Mouse (Mus musculus) limb, embryonic 14.5 days (tissue): ENCODE results near the gene Stx18. TPM values are rescaled to one million over a fixed set of nuclear protein-coding genes. Genes with fewer than 3 reads are reported as not detected.
A peak's percentile ranks its signal among the peaks of the same experiment; 100 is the strongest.

Source experiments
- ATAC-seq: fragments of 200-750 bp; cut with Nextera tagmentation; 2 replicates; pipeline ENCODE4 v1.8.0; 2017; ENCODE audit warnings: low read depth, moderate number of reproducible peaks, moderate TSS enrichment; ENCODE audit not compliant: low FRiP score
- DNase-seq: peaks from one replicate; pipeline ENCODE4 v3.0.0-alpha.2; 2015; ENCODE audit warnings: low spot score
- H3K27ac ChIP-seq: fragments of 300-500 bp; sonication (generic); replicated peaks from 2 replicates; pipeline ENCODE4 v1.5.1; 2014; ENCODE audit warnings: low read depth, mild to moderate bottlenecking, low read length, moderate library complexity, mixed read lengths
- H3K27me3 ChIP-seq: fragments of 300-500 bp; sonication (generic); 2 replicates; pipeline ENCODE4 v1.6.1; 2014; ENCODE audit warnings: low read length, mixed read lengths; ENCODE audit not compliant: control insufficient read depth, insufficient read depth
- H3K36me3 ChIP-seq: fragments of 300-500 bp; sonication (generic); 2 replicates; pipeline ENCODE4 v1.6.1; 2014; ENCODE audit warnings: mild to moderate bottlenecking, low read length, moderate library complexity, mixed read lengths; ENCODE audit not compliant: control insufficient read depth, insufficient read depth
- H3K4me1 ChIP-seq: fragments of 300-500 bp; sonication (generic); 2 replicates; pipeline ENCODE4 v1.6.1; 2014; ENCODE audit warnings: antibody characterized with exemption, low read length, mixed read lengths; ENCODE audit not compliant: control insufficient read depth, insufficient read depth
- H3K4me2 ChIP-seq: fragments of 300-500 bp; sonication (generic); replicated peaks from 2 replicates; pipeline ENCODE4 v1.6.1; 2014; ENCODE audit warnings: low read depth, mild to moderate bottlenecking, low read length, moderate library complexity; ENCODE audit not compliant: severe bottlenecking
- H3K4me3 ChIP-seq: fragments of 300-500 bp; sonication (generic); replicated peaks from 2 replicates; pipeline ENCODE4 v1.5.1; 2014; ENCODE audit warnings: low read length
- H3K9ac ChIP-seq: fragments of 300-500 bp; sonication (generic); 2 replicates; pipeline ENCODE4 v1.6.1; 2014; ENCODE audit warnings: mild to moderate bottlenecking, low read depth, low read length, moderate library complexity; ENCODE audit not compliant: severe bottlenecking
- H3K9me3 ChIP-seq: fragments of 300-500 bp; sonication (generic); 2 replicates; pipeline ENCODE4 v1.6.1; 2016; ENCODE audit warnings: low read length; ENCODE audit not compliant: control insufficient read depth
- POLR2A ChIP-seq: fragments of 200-500 bp; IDR thresholded peaks from 2 replicates; pipeline ENCODE4 v1.8.0; 2012; ENCODE audit warnings: inconsistent platforms, mild to moderate bottlenecking, moderate library complexity, borderline replicate concordance; ENCODE audit not compliant: insufficient read depth, insufficient read length; ENCODE audit errors: extremely low read depth
- WGBS: fragments of 180-500 bp; shearing (Covaris S2); extraction: QIAGEN DNeasy Blood & Tissue Kit; methylation state at CpG from one replicate; pipeline ENCODE4 v1.1.7; 2014; 5-methylcytosine and 5-hydroxymethylcytosine counted together
- polyA plus RNA-seq, 2 experiments: library from polyadenylated mRNA; depleted of rRNA in 1 of 2; stranded (reverse) in 1 of 2; unstranded in 1 of 2; fragments of >200 nt; fragmentation: Nextera tagmentation in 1 of 2; extraction: Ambion mirVana in 1 of 2; gene quantifications; 2 replicates each; pipeline versions ENCODE4 v1.2.1 to v1.2.3; 2012 to 2014

The Stx18 gene
- polyA plus RNA-seq, 2 experiments: 43.1 to 52.3 TPM

- Histone ChIP-seq H3K27ac (no peak overlapping the region), H3K9me3 (no peaks in the 10 kb centered on the region), H3K4me3 (no peak overlapping the region), H3K4me2 (no peak overlapping the region), H3K9ac (no peak overlapping the region), H3K27me3 (no peaks in the 10 kb centered on the region), H3K36me3 (no peaks in the 10 kb centered on the region), H3K4me1 (peaks cover 10% of the 10 kb centered on the region; the same call in 1 of the 2 replicates)
- no peak for TF ChIP-seq POLR2A
- 34% methylated on average over 4 of the region's 4 CpGs for WGBS
- ATAC-seq (no peak), DNase-seq (no peak)
Observed at GRCm38 (mm10) chr5:38076326-38076725, 37.8 kb downstream of the Stx18 start.

- Histone ChIP-seq H3K4me1 (peaks cover 16% of the 10 kb centered on the region; the same call in 1 of the 2 replicates), H3K4me3 (no peak overlapping the region), H3K9ac (no peak overlapping the region), H3K9me3 (no peaks in the 10 kb centered on the region), H3K27me3 (no peaks in the 10 kb centered on the region), H3K36me3 (no peaks in the 10 kb centered on the region), H3K27ac (no peak overlapping the region), H3K4me2 (no peak overlapping the region)
- ATAC-seq (no peak), DNase-seq (no peak)
- 46% methylated on average over 3 of the region's 3 CpGs for WGBS
- no peak for TF ChIP-seq POLR2A
Observed at GRCm38 (mm10) chr5:38078575-38078974, 40.0 kb downstream of the Stx18 start.

- Histone ChIP-seq H3K4me3 (no peak overlapping the region), H3K9me3 (no peaks in the 10 kb centered on the region), H3K4me2 (no peak overlapping the region), H3K27me3 (no peaks in the 10 kb centered on the region), H3K4me1 (peaks cover 9% of the 10 kb centered on the region; the same call in 1 of the 2 replicates), H3K9ac (no peak overlapping the region), H3K27ac (no peak overlapping the region), H3K36me3 (no peaks in the 10 kb centered on the region)
- ATAC-seq (no peak), DNase-seq (no peak)
- 100% methylated on average over 1 of the region's 1 CpGs for WGBS
- no peak for TF ChIP-seq POLR2A
Observed at GRCm38 (mm10) chr5:38080472-38080871, 41.9 kb downstream of the Stx18 start.

- peak overlapping the region; percentile 7; the same call in 1 of the 2 replicates for H3K27ac ChIP-seq
- ATAC-seq (no peak), DNase-seq (no peak)
- no peaks in the 10 kb centered on the region for H3K9me3 ChIP-seq
- no peak overlapping the region for H3K4me2 ChIP-seq
- H3K27me3 ChIP-seq: no peaks in the 10 kb centered on the region
- no peak overlapping the region for H3K4me3 ChIP-seq
- 35% methylated on average over 3 of the region's 3 CpGs for WGBS
- H3K9ac ChIP-seq: no peak overlapping the region
- no peaks in the 10 kb centered on the region for H3K36me3 ChIP-seq
- peaks cover 12% of the 10 kb centered on the region for H3K4me1 ChIP-seq
- no peak for TF ChIP-seq POLR2A
Observed at GRCm38 (mm10) chr5:38082589-38082988, 44.0 kb downstream of the Stx18 start.

- ATAC-seq (no peak), DNase-seq (no peak)
- WGBS: 44% methylated on average over 5 of the region's 5 CpGs
- Histone ChIP-seq H3K4me2 (no peak overlapping the region), H3K9ac (no peak overlapping the region), H3K27me3 (no peaks in the 10 kb centered on the region), H3K4me1 (peaks cover 12% of the 10 kb centered on the region), H3K36me3 (no peaks in the 10 kb centered on the region), H3K4me3 (no peak overlapping the region), H3K27ac (peak overlapping the region; percentile 34), H3K9me3 (no peaks in the 10 kb centered on the region)
- TF ChIP-seq POLR2A: no peak
Observed at GRCm38 (mm10) chr5:38083362-38083761, 44.8 kb downstream of the Stx18 start.

GRCm38 (mm10) chr5:38084616-38085015 lies 46.1 kb downstream of the Stx18 start:
- H3K27ac ChIP-seq: no peak overlapping the region

More at GRCm38 (mm10) chr5:38084616-38085015, 46.1 kb downstream of the Stx18 start:
- DNase-seq: no peak
- no peak for ATAC-seq
- 23% methylated on average over 8 of the region's 8 CpGs for WGBS
- no peak overlapping the region for H3K9ac ChIP-seq
- TF ChIP-seq POLR2A: no peak
- H3K4me1 ChIP-seq: peaks cover 12% of the 10 kb centered on the region
- no peaks in the 10 kb centered on the region for H3K36me3 ChIP-seq
- H3K4me3 ChIP-seq: no peak overlapping the region
- no peak overlapping the region for H3K4me2 ChIP-seq
- no peaks in the 10 kb centered on the region for H3K27me3 ChIP-seq
- H3K9me3 ChIP-seq: no peaks in the 10 kb centered on the region
